Mouse (Mus musculus) MEL (cell line): ENCODE results near the gene Cdk1.

Experiments used
- CHD2 ChIP-seq: IDR thresholded peaks from 2 replicates; pipeline ENCODE4 v1.6.1; 2011; ENCODE audit warnings: low read length, improper control_type of control experiment
- CTCF ChIP-seq, 3 experiments: IDR thresholded peaks in 2 of 3; conservative IDR thresholded peaks in 1 of 3; 2 replicates each; pipeline ENCODE4 v1.5.1; 2011 to 2012; ENCODE audit warnings: low read length in 3 of 3, low read depth in 2 of 3, mild to moderate bottlenecking in 2 of 3, improper control_type of control experiment in 1 of 3, inconsistent platforms in 1 of 3, mixed read lengths in 1 of 3, moderate library complexity in 1 of 3; ENCODE audit not compliant: control insufficient read depth in 1 of 3, insufficient read depth in 1 of 3, poor library complexity in 1 of 3, severe bottlenecking in 1 of 3
- E2F4 ChIP-seq: IDR thresholded peaks from 2 replicates; pipeline ENCODE4 v1.6.1; 2011; ENCODE audit warnings: low read depth, low read length, improper control_type of control experiment, borderline replicate concordance

GRCm38 (mm10) chr10:69371441-69371840 lies 18.7 kb upstream of the Cdk1 start:
- no peak for TF ChIP-seq E2F4
- no peak for TF ChIP-seq CHD2
- TF ChIP-seq CTCF (IDR thresholded peaks at IDR 0.05 in 2 of 3, conservative IDR thresholded peaks at IDR 0.05 in 1 of 3; ENCODE audit: control insufficient read depth in 1 of 3, insufficient read depth in 1 of 3, low read depth in 2 of 3, low read length in 3 of 3, poor library complexity in 1 of 3, severe bottlenecking in 1 of 3) = peak; percentile 47 to 73 (median 56)
